Mouse (Mus musculus): ENCODE measurements around the gene Wdr81. TPM values are rescaled to one million over a fixed set of nuclear protein-coding genes. Genes with fewer than 3 reads are reported as not detected.
"Not testable (repeated sequence)": the region's sequence is repeated elsewhere in the genome, so short reads cannot be mapped to it uniquely, and the experiment has no call there.

Wdr81 gene
- polyA plus RNA-seq, 1 experiment from 2014 or later, result 7.6 TPM

DNA sequence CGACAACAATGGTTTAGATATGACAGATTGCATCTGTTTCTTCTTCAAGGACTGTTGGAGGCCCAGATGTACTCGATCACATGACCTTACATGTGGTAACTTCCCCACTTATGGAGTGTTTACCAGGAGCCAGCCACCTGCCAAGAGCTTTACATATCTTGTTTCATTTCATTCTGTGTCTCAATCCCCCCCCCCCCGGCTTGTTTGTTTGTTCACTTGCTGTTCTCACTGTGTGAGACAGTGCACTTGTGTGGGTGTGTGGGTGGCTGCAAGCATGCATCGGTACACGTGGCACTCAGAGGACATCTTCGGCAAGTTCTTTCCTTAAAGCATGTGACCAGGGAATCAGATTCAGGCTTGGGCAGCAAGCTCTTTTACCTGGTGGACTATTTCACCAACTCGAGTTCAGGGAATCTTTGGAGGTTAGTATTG, 1.9 kb upstream of the Wdr81 start:
- Histone ChIP-seq H3K9me3 (replicated peaks; ENCODE audit: control insufficient read depth, low read length, poor library complexity, severe bottlenecking) (no peaks in the 10 kb centered on the region), H3K27ac (ENCODE audit: low read length) (no peak overlapping the region), H3K27me3 (ENCODE audit: control insufficient read depth, insufficient read depth, low read depth, low read length) (no peaks in the 10 kb centered on the region), H3K4me3 (ENCODE audit: low read depth, low read length) (no peak overlapping the region), H3K4me1 (ENCODE audit: control insufficient read depth, insufficient read depth, low read length) (peaks cover 23% of the 10 kb centered on the region), H3K36me3 (ENCODE audit: control insufficient read depth, insufficient read depth, low read length) (no peaks in the 10 kb centered on the region), H3K4me2 (ENCODE audit: low read length) (no peak overlapping the region), H3K9ac (ENCODE audit: low read depth, low read length) (no peak overlapping the region)
- ATAC-seq, result no peak
- 87% methylated on average over 7 of the region's 7 CpGs for WGBS

DNA sequence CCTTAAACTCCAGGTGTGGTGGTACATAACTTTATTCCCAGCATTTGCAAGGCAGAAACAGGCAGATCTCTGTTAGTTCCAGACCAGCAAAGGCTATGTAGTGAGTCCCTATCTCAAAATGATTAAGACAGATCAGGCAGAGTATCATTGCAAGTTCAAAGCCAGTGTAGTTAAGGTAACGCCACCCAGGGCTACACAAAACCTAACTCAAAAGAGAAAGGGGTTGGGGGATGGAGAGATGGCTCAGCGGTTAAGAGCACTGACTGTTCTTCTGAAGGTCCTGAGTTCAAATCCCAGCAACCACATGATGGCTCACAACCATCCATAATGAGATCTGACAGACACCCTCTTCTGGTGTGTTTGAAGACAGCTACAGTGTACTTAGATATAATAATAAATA, 1.5 kb upstream of the Wdr81 start:
- not testable (repeated sequence) for H3K9ac ChIP-seq (ENCODE audit: low read depth, low read length); ATAC-seq; H3K9me3 ChIP-seq (replicated peaks; ENCODE audit: control insufficient read depth, low read length, poor library complexity, severe bottlenecking); H3K36me3 ChIP-seq (ENCODE audit: control insufficient read depth, insufficient read depth, low read length); H3K27ac ChIP-seq (ENCODE audit: low read length); H3K27me3 ChIP-seq (ENCODE audit: control insufficient read depth, insufficient read depth, low read depth, low read length); H3K4me2 ChIP-seq (ENCODE audit: low read length); H3K4me3 ChIP-seq (ENCODE audit: low read depth, low read length)
- 95% methylated on average over 2 of the region's 2 CpGs for WGBS
- peaks cover 23% of the 10 kb centered on the region for H3K4me1 ChIP-seq (ENCODE audit: control insufficient read depth, insufficient read depth, low read length)

DNA sequence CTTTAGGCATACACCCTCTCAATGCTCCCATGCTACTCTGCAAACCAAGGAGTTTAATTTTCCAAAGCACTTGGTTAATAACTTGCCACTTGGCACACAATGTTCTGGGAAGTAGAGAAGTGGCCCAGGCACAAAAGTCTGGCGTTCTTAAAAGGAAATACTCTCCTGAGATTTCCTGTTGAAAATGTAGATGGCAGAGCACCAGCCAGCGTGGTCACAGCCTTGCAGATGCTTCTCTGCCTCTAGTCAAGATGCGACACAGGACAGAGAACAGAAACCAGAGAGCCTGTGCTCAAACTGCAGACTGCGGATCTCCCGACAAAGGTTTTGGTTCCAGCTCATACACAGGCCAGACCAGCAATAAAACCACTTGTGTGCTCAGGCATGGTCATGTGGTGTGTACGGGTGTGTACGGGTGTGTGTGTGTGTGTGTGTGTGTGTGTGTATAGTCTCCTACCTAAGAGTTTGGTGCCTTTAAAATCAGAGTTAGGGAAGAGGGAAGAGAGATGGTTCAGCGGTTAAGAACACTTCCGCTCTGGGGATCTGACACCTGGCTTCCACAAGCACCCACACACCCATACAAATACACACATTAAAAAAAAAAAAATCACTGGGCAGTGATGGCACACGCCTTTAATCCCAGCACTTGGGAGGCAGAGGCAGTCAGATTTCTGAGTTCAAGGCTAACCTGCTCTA, 672 bp upstream of the Wdr81 start:
- Histone ChIP-seq H3K27ac (ENCODE audit: low read length) (peak overlapping the region; percentile 44), H3K36me3 (ENCODE audit: control insufficient read depth, insufficient read depth, low read length) (no peaks in the 10 kb centered on the region), H3K9me3 (replicated peaks; ENCODE audit: control insufficient read depth, low read length, poor library complexity, severe bottlenecking) (no peaks in the 10 kb centered on the region), H3K27me3 (ENCODE audit: control insufficient read depth, insufficient read depth, low read depth, low read length) (no peaks in the 10 kb centered on the region), H3K4me1 (ENCODE audit: control insufficient read depth, insufficient read depth, low read length) (peaks cover 25% of the 10 kb centered on the region), H3K9ac (ENCODE audit: low read depth, low read length) (peak overlapping the region; percentile 82), H3K4me2 (ENCODE audit: low read length) (peak overlapping the region; percentile 97), H3K4me3 (ENCODE audit: low read depth, low read length) (peak overlapping the region; percentile 81)
- ATAC-seq, result no peak
- WGBS, result 79% methylated on average over 10 of the region's 10 CpGs

DNA sequence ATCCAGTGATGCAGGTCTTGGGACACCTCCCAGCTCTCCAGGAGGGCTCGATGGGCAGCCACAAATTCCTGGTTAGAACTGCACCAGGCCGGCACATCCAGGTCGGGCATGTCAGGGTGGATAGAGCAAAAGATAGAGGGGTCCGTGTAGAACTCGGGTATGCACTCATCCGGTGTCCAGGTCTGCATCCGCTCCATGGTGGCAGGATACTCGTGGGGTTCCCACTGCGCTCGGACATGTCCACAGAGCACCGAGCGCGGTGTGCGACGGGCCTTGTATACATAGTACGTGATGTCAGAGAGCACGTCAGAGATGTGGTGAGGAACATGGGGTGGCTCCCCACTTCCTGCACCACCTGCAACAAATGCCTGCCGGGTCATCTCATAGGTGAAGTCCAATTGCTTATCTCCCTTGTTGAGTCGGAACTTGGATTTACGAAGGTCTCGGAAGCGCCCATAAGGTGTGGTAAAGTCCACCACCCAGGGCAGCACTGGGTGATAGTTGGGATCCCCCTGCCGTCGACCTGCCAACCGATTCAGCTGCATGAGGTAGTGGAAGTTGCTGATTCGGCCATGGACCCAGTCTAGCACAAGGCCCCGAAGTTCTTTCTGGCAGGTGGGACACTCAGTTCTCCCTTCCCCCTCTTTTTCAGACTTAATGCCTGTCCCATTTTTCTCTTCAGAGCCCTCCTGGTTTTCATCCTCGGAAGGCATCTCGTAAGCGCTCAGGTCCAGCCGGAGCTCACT, 1.5 kb downstream of the Wdr81 start:
- Histone ChIP-seq H3K9me3 (replicated peaks; ENCODE audit: control insufficient read depth, low read length, poor library complexity, severe bottlenecking) (no peaks in the 10 kb centered on the region), H3K4me3 (ENCODE audit: low read depth, low read length) (no peak overlapping the region), H3K4me1 (ENCODE audit: control insufficient read depth, insufficient read depth, low read length) (peaks cover 19% of the 10 kb centered on the region), H3K9ac (ENCODE audit: low read depth, low read length) (no peak overlapping the region), H3K27ac (ENCODE audit: low read length) (no peak overlapping the region), H3K36me3 (ENCODE audit: control insufficient read depth, insufficient read depth, low read length) (peaks cover 11% of the 10 kb centered on the region), H3K4me2 (ENCODE audit: low read length) (peak overlapping the region; percentile 97; the same call in 1 of the 2 replicates), H3K27me3 (ENCODE audit: control insufficient read depth, insufficient read depth, low read depth, low read length) (no peaks in the 10 kb centered on the region)
- ATAC-seq, result no peak
- WGBS, result 92% methylated on average over 31 of the region's 31 CpGs

DNA sequence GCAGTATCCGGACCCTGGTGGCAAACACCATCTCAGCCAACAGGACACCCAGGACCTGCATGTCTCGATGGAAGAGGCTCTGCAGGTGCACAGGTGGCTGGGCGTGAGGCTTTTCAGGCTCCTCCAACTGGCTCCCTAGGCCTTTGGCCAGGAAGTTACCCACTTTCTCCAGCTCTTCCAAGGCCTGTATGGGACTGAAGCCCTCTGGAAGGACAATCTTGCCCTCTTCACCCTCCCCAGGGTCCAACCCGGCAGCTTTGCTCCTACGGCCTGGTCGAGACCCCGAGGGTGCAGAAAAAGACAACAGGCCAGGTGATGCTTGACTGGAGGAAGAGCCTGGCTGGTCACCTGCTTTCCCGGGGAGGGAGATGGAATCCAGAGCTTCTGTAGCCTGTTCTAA, 2.4 kb downstream of the Wdr81 start:
- Histone ChIP-seq H3K4me3 (ENCODE audit: low read depth, low read length) (no peak overlapping the region), H3K9me3 (replicated peaks; ENCODE audit: control insufficient read depth, low read length, poor library complexity, severe bottlenecking) (no peaks in the 10 kb centered on the region), H3K36me3 (ENCODE audit: control insufficient read depth, insufficient read depth, low read length) (peaks cover 14% of the 10 kb centered on the region), H3K27me3 (ENCODE audit: control insufficient read depth, insufficient read depth, low read depth, low read length) (no peaks in the 10 kb centered on the region), H3K4me1 (ENCODE audit: control insufficient read depth, insufficient read depth, low read length) (peaks cover 19% of the 10 kb centered on the region), H3K27ac (ENCODE audit: low read length) (no peak overlapping the region), H3K9ac (ENCODE audit: low read depth, low read length) (no peak overlapping the region), H3K4me2 (ENCODE audit: low read length) (no peak overlapping the region)
- 91% methylated on average over 8 of the region's 8 CpGs for WGBS
- ATAC-seq, result no peak

DNA sequence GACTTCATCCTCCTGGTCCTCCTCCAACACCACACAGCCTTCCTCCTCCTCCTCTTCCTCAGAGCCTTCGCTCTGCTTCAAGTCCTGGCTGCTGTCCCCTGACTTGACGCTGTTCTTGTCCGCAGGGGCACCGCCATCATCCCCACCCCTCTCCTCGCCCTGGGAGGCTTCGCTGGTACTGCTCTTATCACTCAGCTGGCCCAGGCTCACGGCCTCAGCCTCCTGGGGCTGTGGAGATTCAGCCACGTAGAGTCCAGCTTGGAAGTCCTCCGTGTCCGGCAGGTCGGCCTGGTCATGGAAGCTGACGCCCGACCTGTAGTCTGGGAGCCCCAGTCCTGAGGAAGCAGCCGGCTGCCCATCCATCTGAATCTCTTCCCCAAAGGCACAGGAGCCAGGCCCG, 3.6 kb downstream of the Wdr81 start:
- no peak overlapping the region for H3K4me3 ChIP-seq (ENCODE audit: low read depth, low read length)
- WGBS, result 94% methylated on average over 15 of the region's 15 CpGs
- 0 out of 2 replicates have a peak overlapping the region, but pooled peaks have one; percentile 20 for H3K9ac ChIP-seq (ENCODE audit: low read depth, low read length)
- H3K27me3 ChIP-seq (ENCODE audit: control insufficient read depth, insufficient read depth, low read depth, low read length), result no peaks in the 10 kb centered on the region
- H3K4me1 ChIP-seq (ENCODE audit: control insufficient read depth, insufficient read depth, low read length), result peaks cover 19% of the 10 kb centered on the region
- no peak for ATAC-seq
- H3K27ac ChIP-seq (ENCODE audit: low read length), result no peak overlapping the region
- H3K9me3 ChIP-seq (replicated peaks; ENCODE audit: control insufficient read depth, low read length, poor library complexity, severe bottlenecking), result no peaks in the 10 kb centered on the region
- no peak overlapping the region for H3K4me2 ChIP-seq (ENCODE audit: low read length)
- peaks cover 17% of the 10 kb centered on the region for H3K36me3 ChIP-seq (ENCODE audit: control insufficient read depth, insufficient read depth, low read length)

DNA sequence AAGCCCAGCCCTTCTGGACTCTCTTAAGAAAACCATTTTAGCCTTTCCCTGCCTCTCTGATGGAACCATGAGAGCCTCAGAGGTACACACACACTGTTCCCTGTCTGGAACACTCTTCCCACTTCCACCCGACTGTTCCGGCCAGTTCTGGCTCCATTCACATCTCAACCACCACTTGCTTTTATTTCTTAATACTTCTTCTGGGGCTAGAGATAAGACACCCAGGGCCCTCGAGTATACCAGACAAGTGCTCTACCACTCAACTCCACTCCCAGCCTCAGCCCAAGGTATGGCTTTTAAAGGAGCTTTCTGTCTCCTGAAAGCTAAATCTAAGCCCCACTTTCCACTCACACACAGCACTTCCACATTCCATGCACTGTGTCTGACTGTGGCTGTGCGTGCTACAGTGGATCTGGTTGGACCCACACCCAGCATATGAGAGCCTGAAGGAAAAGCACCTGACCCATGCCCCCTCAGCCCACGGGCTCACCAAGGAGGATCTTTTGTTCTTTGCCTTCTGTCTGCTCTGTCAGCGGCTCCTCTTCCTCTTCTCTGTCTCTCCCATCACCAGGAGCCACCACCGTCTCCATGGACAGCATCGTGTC, 4.1 kb downstream of the Wdr81 start:
- H3K4me3 ChIP-seq (ENCODE audit: low read depth, low read length), result no peak overlapping the region
- peaks cover 19% of the 10 kb centered on the region for H3K4me1 ChIP-seq (ENCODE audit: control insufficient read depth, insufficient read depth, low read length)
- 0 out of 2 replicates have a peak overlapping the region, but pooled peaks have one; percentile 20 for H3K9ac ChIP-seq (ENCODE audit: low read depth, low read length)
- H3K27me3 ChIP-seq (ENCODE audit: control insufficient read depth, insufficient read depth, low read depth, low read length), result no peaks in the 10 kb centered on the region
- no peak overlapping the region for H3K27ac ChIP-seq (ENCODE audit: low read length)
- no peaks in the 10 kb centered on the region for H3K9me3 ChIP-seq (replicated peaks; ENCODE audit: control insufficient read depth, low read length, poor library complexity, severe bottlenecking)
- peaks cover 20% of the 10 kb centered on the region for H3K36me3 ChIP-seq (ENCODE audit: control insufficient read depth, insufficient read depth, low read length)
- WGBS, result 87% methylated on average over 8 of the region's 8 CpGs
- no peak overlapping the region for H3K4me2 ChIP-seq (ENCODE audit: low read length)
- no peak for ATAC-seq

DNA sequence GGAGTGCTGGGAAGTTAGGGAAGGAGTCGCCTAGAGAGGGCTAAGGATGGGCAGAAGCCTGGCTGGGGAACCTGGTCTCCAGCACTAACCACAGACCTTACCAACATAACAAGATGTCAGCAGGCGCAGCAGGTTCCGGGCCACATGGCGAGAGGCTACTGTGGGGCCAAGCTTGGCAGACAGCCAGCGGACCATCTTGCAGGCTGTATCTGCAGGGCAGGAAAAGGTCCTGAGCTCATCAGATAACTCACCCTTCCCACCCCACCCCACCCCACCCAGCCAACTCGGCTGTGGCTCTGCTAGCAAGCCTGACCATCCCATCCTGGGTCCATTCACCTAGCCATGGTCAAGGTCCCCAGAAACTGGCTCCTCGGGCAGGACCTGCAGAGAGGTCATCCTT, 4.8 kb downstream of the Wdr81 start:
- no peaks in the 10 kb centered on the region for H3K27me3 ChIP-seq (ENCODE audit: control insufficient read depth, insufficient read depth, low read depth, low read length)
- peaks cover 14% of the 10 kb centered on the region for H3K4me1 ChIP-seq (ENCODE audit: control insufficient read depth, insufficient read depth, low read length)
- H3K4me3 ChIP-seq (ENCODE audit: low read depth, low read length), result no peak overlapping the region
- 90% methylated on average over 7 of the region's 7 CpGs for WGBS
- ATAC-seq, result no peak
- H3K9ac ChIP-seq (ENCODE audit: low read depth, low read length), result no peak overlapping the region
- no peak overlapping the region for H3K27ac ChIP-seq (ENCODE audit: low read length)
- H3K4me2 ChIP-seq (ENCODE audit: low read length), result no peak overlapping the region
- H3K36me3 ChIP-seq (ENCODE audit: control insufficient read depth, insufficient read depth, low read length), result peaks cover 24% of the 10 kb centered on the region
- H3K9me3 ChIP-seq (replicated peaks; ENCODE audit: control insufficient read depth, low read length, poor library complexity, severe bottlenecking), result no peaks in the 10 kb centered on the region

DNA sequence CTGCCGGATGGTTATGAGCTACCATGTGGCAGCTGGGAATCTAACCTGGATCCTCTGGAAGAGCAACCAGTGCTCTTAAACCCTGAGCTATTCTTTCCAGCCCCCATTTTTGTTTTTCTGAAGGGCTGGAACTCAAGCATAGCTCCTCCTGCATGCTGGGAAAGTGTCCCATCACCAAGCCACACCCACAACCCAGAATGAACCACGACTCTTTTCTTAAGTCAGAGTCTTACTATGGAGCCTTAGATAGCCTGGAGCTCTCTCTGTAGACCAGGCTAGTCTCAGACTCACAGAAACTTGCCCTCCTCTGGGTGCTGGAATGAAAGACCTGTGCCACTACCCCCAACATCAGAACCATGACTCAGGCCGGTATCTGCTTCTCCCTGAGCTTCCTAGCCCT, 5.9 kb downstream of the Wdr81 start:
- Histone ChIP-seq H3K27me3 (ENCODE audit: control insufficient read depth, insufficient read depth, low read depth, low read length) (no peaks in the 10 kb centered on the region), H3K4me3 (ENCODE audit: low read depth, low read length) (no peak overlapping the region), H3K9me3 (replicated peaks; ENCODE audit: control insufficient read depth, low read length, poor library complexity, severe bottlenecking) (no peaks in the 10 kb centered on the region), H3K36me3 (ENCODE audit: control insufficient read depth, insufficient read depth, low read length) (peaks cover 24% of the 10 kb centered on the region), H3K9ac (ENCODE audit: low read depth, low read length) (no peak overlapping the region), H3K4me1 (ENCODE audit: control insufficient read depth, insufficient read depth, low read length) (peaks cover 9% of the 10 kb centered on the region), H3K27ac (ENCODE audit: low read length) (no peak overlapping the region), H3K4me2 (ENCODE audit: low read length) (no peak overlapping the region)
- 73% methylated on average over 3 of the region's 3 CpGs for WGBS
- no peak for ATAC-seq

All from midbrain, embryonic 16.5 days (tissue).